Mouse (Mus musculus) thymus, adult 2 months (tissue): Measurements from ENCODE around the gene Gabarapl1. TPM values are rescaled to one million over a fixed set of nuclear protein-coding genes. Genes with fewer than 3 reads are reported as not detected.
A peak's percentile ranks its signal among the peaks of the same experiment; 100 is the strongest.
"Not testable (repeated sequence)": the region's sequence is repeated elsewhere in the genome, so short reads cannot be mapped to it uniquely, and the experiment has no call there.

Experiments
- DNase-seq: peaks from one replicate; pipeline ENCODE4 v3.0.0; 2021
- H3K27ac ChIP-seq: fragments of 200-500 bp; 2 replicates; pipeline ENCODE4 v1.5.1; 2012; ENCODE audit warnings: low read length, control low read depth; ENCODE audit not compliant: control insufficient read depth, insufficient read depth
- H3K27me3 ChIP-seq: fragments of 200-500 bp; 2 replicates; pipeline ENCODE4 v1.6.1; 2012; ENCODE audit warnings: mild to moderate bottlenecking, low read length, moderate library complexity, mixed read lengths; ENCODE audit not compliant: control insufficient read depth, insufficient read depth
- H3K36me3 ChIP-seq: fragments of 200-500 bp; 2 replicates; pipeline ENCODE4 v1.6.1; 2012; ENCODE audit warnings: mild to moderate bottlenecking, low read length, moderate library complexity; ENCODE audit not compliant: control insufficient read depth, insufficient read depth
- H3K4me1 ChIP-seq: fragments of 200-500 bp; replicated peaks from 2 replicates; pipeline ENCODE4 v1.6.1; 2012; ENCODE audit warnings: low read length; ENCODE audit not compliant: control insufficient read depth, insufficient read depth
- H3K4me3 ChIP-seq: fragments of 200-500 bp; 2 replicates; pipeline ENCODE4 v1.5.1; 2012; ENCODE audit warnings: mild to moderate bottlenecking, low read length, control low read depth, moderate library complexity; ENCODE audit not compliant: control insufficient read depth, insufficient read depth
- CTCF ChIP-seq: fragments of 200-500 bp; IDR thresholded peaks from 2 replicates; pipeline ENCODE4 v1.5.1; 2012; ENCODE audit warnings: mild to moderate bottlenecking, control low read depth, low read length, moderate library complexity, borderline replicate concordance; ENCODE audit not compliant: control insufficient read depth, poor library complexity, insufficient read depth; ENCODE audit errors: extremely low read depth
- POLR2A ChIP-seq: fragments of 200-500 bp; IDR thresholded peaks from 2 replicates; pipeline ENCODE4 v1.6.1; 2012; ENCODE audit warnings: mild to moderate bottlenecking, low read length, control low read depth, moderate library complexity; ENCODE audit not compliant: control insufficient read depth, poor library complexity, insufficient read depth; ENCODE audit errors: extremely low read depth
- WGBS: fragments of 180-500 bp; shearing (Covaris S2); methylation state at CpG from one replicate; pipeline ENCODE4 v1.1.7; 2018; 5-methylcytosine and 5-hydroxymethylcytosine counted together
- polyA plus RNA-seq: library from polyadenylated mRNA; depleted of rRNA; stranded (reverse); fragments of >200 nt; gene quantifications from 2 replicates; pipeline ENCODE4 v1.2.3, GENCODE M21; 2012; rRNA removed

The Gabarapl1 gene
- 24.6 and 29.8 TPM in 2 replicates for polyA plus RNA-seq

DNA sequence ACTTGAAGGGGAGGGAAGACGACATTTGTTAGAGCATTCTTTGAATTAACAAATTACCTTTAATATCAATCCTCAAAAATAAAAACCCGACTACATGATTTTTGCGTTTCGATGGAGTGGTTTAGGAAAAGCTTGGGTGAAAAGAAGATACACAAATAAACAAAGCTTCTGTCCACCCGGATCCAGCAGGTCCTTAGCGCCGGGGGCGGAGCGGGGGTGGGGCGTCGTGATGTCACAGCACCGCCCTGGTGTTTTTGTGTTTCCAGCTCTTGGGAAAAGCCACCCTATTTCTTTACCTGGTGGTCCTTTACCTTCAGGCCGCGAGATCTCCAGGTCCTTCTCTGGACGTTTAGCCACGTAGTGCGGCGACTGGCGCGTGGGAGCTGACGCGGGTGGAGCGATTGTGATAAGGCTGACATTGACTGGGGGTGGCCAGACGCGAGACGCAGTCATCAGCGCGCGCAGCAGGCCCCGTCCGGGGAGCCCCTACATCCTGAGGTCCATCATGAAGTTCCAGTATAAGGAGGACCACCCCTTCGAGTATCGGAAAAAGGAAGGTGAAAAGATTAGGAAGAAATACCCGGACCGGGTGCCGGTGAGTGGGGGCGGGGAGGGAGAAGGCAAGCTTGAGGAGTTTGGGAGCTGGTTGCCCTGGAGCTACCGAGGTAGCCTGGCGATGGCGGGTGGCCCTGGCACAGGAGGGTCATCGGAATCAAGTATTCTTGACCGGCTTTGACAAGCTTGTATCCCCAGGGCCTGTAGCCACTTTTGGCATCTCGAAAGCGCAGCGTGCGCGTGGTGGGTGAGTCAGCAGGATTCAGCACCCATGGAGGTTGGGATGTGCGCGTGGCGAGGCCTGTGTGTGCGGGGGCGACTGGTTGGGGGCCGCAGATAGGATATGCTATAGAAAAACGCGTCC, at the start of gene Gabarapl1:
Gene Gabarapl1, plus strand, starts transcription at position 219 of the 919 bp plus-strand sequence.
- WGBS, result under 1% methylated on average over 55 of the region's 55 CpGs
- H3K27ac ChIP-seq, result no peak within 1 kb of the TSS
- H3K36me3 ChIP-seq, result no peaks in the 10 kb centered on the region
- H3K4me3 ChIP-seq, result peak within 1 kb of the TSS; percentile 64
- DNase-seq, result peak; percentile 62
- TF ChIP-seq CTCF, result no peak
- TF ChIP-seq POLR2A, result no peak
- no peaks in the 10 kb centered on the region for H3K27me3 ChIP-seq
- peaks cover 17% of the 10 kb centered on the region for H3K4me1 ChIP-seq

- Histone ChIP-seq H3K27ac (no peak overlapping the region), H3K36me3 (no peaks in the 10 kb centered on the region), H3K4me1 (no peaks in the 10 kb centered on the region), H3K4me3 (no peak overlapping the region), H3K27me3 (no peaks in the 10 kb centered on the region)
- no peak for DNase-seq
- 27% methylated on average over 4 of the region's 4 CpGs for WGBS
- TF ChIP-seq POLR2A (no peak), CTCF (no peak)
Observed at GRCm38 (mm10) chr6:129494924-129495323, 38.0 kb upstream of the Gabarapl1 start.

DNA sequence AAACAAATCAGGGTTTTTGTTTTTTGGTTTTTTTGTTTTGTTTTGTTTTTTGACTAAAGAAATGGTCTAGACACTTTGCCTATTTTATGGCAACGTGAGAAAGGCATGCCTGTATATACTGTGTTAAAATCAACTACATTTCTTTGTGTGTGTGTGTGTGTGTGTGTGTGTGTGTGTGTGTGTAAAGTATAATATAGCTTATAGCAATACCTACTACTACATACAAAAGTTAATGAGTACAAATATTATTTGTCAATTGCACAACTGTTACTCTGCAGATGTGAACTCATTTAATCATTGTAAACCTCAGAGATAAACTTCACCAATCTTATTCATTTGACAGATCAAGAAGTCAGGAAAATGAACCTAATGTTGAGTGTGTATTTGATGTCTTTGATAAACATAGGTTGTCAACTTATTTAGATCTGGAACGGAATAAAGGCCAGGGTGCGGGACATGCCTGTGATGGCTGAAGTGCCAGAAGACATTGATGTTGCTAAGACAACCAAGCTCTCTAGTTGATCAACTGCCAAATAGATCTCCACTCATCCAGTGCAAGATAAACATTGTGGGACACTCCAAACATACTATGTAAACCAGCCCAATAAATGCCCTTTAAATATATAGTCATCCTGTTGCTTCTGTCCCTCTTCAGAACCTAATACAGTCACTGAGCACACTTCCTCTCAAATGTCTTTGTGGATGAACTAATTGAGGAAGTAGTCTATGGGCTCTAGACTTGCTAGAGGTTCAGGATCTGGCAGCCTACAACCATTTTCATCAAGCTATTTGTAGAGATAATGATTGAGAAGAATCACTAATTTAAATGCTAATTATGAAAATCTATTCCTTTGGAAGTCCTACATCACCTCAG, 35.4 kb upstream of the Gabarapl1 start:
- H3K4me1 ChIP-seq, result no peaks in the 10 kb centered on the region
- no peak for DNase-seq
- H3K4me3 ChIP-seq, result no peak overlapping the region
- no peak overlapping the region for H3K27ac ChIP-seq
- no peaks in the 10 kb centered on the region for H3K36me3 ChIP-seq
- 96% methylated on average over 3 of the region's 3 CpGs for WGBS
- no peak for TF ChIP-seq CTCF
- H3K27me3 ChIP-seq, result no peaks in the 10 kb centered on the region

GRCm38 (mm10) chr6:129499516-129499915, 33.4 kb upstream of the Gabarapl1 start:
- DNase-seq, H3K36me3 ChIP-seq, H3K4me3 ChIP-seq, H3K4me1 ChIP-seq, H3K27me3 ChIP-seq, H3K27ac ChIP-seq: not testable (repeated sequence)
- 97% methylated on average over 1 of the region's 1 CpGs for WGBS

DNA sequence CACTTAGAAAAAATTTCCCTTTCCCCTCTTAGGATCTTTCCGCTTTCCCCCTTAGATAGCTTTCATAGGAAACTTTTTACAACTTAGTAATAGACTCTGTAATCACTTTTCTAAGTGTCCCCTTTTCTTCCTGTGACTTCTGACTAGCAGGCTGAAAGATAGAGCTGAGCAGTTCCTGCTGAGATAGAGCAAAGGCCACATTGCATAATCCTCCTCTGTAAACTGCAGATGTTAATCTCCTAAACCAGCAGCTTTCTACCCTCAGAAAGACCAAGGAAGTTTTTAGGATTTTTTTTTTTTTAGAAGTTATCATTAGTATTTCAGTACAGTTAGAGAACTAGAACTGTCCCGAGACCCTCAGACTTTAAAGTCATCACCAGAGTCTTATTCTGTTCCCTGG, 29.5 kb upstream of the Gabarapl1 start:
- H3K27ac ChIP-seq, result no peak overlapping the region
- no peak overlapping the region for H3K4me3 ChIP-seq
- TF ChIP-seq CTCF (no peak), POLR2A (no peak)
- H3K36me3 ChIP-seq, result no peaks in the 10 kb centered on the region
- 96% methylated on average over 2 of the region's 2 CpGs for WGBS
- no peak for DNase-seq
- H3K27me3 ChIP-seq, result no peaks in the 10 kb centered on the region
- H3K4me1 ChIP-seq, result no peaks in the 10 kb centered on the region

- DNase-seq, result no peak
- TF ChIP-seq POLR2A (no peak), CTCF (no peak)
- Histone ChIP-seq H3K27me3 (no peaks in the 10 kb centered on the region), H3K4me1 (no peaks in the 10 kb centered on the region), H3K4me3 (no peak within 1 kb of the TSS), H3K36me3 (no peaks in the 10 kb centered on the region), H3K27ac (no peak within 1 kb of the TSS)
- whole genome bisulfite sequencing, result 87% methylated on average over 9 of the region's 9 CpGs
Observed at GRCm38 (mm10) chr6:129507024-129507423, 25.9 kb upstream of the Gabarapl1 start, which contains the start of gene Olr1. Olr1 (minus strand) TSS chr6:129507165.

DNA sequence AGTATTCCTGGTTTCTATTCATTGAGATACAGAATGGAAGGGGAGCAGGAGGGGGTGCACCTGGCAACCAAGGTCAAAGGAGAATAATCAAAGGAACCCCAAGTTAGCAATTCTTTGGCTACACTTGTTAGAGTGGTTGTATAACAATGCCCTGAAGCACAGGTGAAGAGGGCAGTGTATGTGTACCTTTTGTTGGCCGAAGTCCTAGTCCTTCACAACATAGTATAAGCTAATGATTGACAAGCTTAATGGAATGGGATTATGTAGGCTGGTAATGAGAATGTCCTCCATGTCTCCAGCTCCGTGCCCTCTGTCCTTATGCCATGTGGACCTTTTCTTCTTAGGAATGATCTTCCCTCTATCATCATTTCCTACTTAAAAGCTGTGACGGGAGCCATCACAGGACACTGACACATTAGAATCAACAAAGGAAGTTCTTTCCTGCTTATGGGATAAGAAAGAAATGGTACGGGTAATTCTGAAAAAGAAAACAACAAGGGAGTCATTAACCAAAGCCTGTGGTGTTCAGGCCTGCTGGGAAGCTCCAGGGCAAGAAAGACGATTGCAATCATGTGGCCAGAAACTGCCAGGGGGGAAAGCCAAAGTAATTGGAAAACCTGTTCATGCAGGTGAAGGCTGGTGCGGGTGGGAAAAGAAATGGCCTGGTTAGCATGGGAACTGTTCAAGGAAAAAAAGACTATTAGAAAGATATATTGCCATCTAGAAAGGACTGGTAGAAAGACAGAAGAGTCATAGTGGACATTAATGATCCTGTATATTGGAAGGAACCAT, 22.6 kb upstream of the Gabarapl1 start:
- DNase-seq, result no peak
- no peak for TF ChIP-seq CTCF
- TF ChIP-seq POLR2A, result no peak
- Histone ChIP-seq H3K4me1 (no peaks in the 10 kb centered on the region), H3K36me3 (no peaks in the 10 kb centered on the region), H3K27me3 (no peaks in the 10 kb centered on the region), H3K27ac (no peak overlapping the region), H3K4me3 (no peak overlapping the region)
- 95% methylated on average over 6 of the region's 6 CpGs for WGBS
